Mouse (Mus musculus): ENCODE measurements around the gene Emc10.

The Emc10 gene

GRCm38 (mm10) chr7:44525126-44525832 lies 28.9 kb upstream of the Emc10 start:
- DNase-seq: peak; percentile 80 to 88

- DNase-seq: peak; percentile 31 to 56
These were observed 28.2 kb upstream of the Emc10 start, which contains the start of gene Mybpc2 for GRCm38 (mm10) chr7:44524502-44524901. TSS of gene Mybpc2 (minus strand) at chr7:44524656.

GRCm38 (mm10) chr7:44523056-44523455 lies 26.7 kb upstream of the Emc10 start:
- DNase-seq: no peak

DNA sequence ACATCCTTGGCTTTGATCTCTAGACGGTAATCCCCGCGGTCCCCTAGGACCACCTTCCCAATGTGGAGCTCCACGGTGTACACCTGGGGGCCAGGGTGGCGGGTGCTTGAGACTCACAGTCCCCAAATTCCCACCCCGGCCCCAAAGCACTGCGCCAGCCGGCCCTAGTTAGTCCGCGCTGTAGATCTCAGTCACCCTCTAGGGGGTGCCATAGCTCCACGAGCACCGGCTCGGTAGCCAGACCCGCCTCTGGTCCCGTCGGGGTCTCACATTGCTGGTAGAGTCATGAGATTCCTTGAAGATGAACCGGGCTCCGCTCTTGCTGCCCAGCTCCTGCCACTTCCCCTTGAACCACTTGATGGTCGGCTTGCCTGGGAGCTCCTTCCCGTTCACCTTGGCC lies 25.4 kb upstream of the Emc10 start:
- DNase-seq: peak; percentile 80 to 87

DNA sequence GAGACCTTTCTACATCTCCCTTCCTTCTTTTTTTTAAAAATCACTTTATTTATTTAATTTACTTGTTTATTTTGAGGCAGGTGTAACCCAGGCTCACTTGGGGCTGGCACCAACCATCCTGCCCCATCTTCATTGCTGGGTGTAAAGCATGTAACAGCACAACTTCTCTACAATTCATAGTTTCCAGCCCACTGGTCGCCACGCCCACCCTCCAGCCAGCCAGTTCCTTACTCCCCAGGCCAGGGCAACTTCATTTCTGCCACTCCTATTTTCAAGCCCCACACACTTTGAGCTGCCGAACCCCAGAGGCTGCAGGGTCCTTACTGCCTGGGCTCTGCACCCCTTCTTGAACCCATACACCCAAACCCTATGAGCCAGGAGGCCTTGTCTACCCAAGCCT lies 24.7 kb upstream of the Emc10 start:
- no peak for DNase-seq

DNA sequence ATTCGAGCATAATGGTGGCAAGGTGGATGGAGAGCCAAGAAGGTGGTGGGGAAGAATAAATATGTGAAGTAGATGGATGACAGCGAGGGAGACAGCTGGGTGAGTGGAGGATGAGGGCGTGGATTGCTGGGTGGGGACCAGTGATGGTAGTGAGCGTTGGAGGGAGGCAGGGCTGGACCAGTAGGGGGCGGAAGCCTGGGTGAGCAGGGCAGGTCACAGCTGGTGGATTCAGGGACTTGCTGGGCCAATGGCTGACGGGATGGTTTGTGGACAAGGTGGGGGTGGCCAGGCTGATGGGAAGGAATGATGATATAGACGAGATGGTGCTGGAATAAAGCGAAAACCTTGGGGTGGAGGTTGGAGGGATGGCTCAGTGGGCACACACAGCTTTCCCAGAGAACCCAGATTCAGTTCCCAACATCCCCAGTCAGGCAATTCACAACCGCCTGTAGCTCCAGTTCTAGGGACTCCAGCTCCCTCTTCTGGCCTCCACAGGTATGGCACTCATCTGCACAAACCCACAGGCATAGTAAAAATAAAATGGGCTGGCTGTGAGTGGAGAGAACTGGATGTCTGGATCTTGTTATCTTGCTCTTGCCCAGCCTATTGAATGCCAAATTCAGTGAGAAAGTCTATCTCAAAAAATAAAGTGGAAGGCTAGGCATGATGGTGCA lies 23.0 kb upstream of the Emc10 start:
- no peak for DNase-seq

DNA sequence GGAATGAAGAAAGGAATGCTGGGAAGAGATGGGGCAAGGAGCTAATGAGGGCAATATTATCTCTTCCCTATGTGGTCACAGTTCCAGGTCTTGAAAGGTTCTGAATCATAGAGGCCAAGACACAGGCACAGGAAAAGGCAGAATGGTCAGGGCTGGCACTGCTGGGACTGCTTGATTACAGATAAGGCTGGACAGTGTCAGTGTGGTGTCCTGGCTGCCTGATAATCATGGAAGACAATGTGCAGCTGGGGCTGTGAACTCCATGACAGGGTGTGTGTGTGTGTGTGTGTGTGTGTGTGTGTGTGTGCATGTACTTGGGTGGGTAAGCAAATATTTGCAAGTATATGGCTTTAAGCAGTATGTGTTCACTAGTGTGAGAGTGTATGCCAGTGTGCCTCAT lies 11.2 kb upstream of the Emc10 start:
- DNase-seq: no peak

DNA sequence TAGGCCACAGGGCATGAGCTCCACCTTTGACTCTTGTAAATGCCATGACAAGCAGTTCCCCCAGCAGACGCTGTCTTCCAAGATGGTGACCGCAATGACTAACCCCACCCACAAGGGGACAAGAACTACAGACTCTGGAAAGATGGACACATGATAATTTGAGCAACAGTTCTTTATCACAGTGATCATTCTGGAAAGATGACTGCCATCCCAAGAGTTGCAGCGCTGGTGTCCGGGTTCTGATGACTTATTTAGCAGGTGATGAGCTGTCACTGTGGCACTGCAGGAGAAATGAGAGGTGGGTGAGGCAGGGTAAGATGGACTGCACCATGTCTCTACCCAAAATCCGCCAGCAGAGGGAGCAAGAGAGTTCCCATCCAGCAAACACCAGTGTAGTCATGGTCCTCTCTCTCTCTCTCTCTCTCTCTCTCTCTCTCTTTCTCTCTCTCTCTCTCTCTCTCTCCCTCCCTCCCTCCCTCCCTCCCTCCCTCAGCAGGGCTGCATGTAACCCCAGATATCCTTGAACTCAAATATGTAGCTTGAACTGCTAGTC lies 5.3 kb upstream of the Emc10 start:
- DNase-seq: peak; percentile 83 to 86

DNA sequence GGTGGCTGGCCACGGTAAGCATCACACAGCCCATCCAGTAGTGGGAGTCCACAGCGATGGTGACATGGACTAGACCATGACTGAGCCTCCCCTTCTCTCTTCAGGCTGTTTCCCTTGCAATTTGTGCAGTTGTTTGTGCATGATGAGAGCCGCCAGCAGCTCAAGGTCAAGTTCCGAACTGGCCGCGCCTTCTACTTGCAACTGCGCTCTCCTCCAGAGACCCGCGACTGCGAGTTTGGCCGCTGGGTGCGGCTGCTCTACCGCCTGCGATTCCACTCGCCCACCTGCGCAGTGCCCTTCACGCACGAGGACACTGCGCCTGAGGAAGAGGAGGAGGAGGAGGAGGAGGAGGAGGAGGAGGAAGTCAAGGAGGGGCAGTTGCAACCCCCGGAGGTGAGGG lies 3.7 kb upstream of the Emc10 start:
- no peak for DNase-seq

GRCm38 (mm10) chr7:44498922-44499321 lies 2.6 kb upstream of the Emc10 start:
- DNase-seq: no peak

DNA sequence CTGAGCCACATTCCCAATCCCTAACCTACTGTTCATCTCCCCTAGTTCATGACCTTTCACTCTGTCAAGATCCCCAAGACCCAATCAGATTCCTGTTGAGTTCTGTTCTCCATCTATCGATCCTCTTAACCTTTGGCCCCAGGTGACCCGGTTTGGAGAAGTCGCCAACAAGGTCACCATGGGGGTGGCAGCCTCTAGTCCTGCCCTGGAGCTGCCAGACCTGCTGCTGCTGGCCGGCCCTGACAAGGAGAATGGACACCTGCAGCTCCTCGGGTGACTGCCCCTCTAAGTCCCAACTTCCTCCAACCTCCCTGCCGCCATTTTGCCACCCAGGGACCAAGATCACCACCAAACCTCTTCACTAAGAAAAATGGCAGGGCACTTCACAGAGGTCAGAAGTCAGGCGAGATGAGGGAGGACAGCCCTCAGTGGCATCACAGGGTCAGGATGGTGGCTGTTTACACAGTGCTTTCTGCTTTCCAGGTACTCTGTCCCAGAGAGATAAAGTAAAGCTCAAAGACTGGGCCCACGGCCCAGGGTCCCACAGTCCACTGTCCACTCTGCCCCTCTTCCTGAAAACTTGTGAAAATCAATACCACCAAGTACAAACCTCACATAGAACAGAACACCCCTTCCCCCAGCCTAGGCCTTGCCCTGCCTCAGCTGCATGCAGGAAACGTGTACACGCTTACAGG lies 1.2 kb upstream of the Emc10 start:
- no peak for DNase-seq

DNA sequence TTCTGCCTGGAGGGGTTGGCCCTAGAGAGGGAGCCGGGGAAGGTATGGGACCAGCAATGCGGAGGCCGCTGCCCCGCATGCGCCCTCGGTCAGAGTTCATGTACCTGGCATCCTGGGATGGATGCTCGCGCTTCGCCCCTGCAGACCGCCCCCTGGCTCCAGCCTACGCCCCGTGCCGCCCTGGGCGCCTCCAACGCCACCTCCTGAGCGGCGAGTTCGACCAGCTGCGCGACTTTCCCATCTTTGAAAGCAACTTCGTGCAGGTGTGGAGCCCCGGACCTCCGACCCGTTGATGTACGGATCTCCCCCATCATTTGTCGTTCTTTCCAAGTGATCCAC lies 411 bp upstream of the Emc10 start:
- no peak for DNase-seq

DNA sequence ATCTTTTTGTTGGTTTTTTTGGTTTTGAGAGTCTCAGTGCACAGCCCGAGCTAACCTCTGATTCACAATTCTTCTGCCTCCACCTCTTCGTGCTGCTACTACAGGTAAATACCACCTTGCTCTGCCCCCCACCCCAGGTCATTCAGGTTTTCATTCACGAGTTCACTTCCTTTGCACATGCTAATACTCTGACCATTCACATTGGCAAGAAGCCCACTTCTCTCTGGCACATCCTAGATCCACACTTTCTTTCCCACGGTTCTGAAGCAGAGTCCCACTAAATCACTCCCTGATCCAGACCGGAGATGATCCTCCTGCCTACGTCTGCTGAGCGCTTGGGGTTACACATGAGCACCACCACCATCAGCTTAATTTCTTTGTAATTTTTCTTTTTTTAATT lies 1.2 kb downstream of the Emc10 start:
- DNase-seq: no peak

- no peak for DNase-seq
These were observed 1.6 kb downstream of the Emc10 start for GRCm38 (mm10) chr7:44494681-44495080.

DNA sequence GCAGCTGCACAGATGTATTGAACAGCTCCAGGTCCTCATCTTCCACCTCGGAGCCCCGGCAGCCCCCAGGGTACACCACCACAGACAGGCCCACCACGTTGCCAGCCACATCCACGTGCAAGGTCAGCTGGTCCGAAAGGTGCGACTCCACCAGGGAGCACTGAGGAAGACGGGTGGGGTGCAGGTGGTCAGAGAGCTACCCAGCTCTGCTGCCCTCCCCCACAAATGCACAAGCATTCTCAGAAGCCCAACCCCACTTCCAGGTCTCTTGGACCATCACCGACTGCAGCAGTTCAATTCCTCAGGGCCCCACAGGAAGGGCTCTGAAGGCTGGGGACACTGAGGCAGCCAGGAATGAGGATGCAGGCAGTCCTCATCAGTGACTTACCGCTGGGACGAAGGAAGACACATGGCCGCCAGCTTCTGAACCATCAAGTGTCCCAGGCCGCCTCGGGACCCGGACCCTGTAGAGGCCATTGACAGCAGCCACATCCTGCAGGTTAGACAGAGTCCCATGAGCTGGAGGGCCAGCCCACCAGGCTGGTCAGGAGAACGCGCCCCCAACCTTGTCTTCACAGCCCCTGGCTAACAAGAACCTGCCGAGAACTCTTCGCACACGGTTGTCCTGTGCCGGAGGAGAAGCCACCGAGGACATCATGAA lies 4.0 kb downstream of the Emc10 start:
- no peak for DNase-seq

GRCm38 (mm10) chr7:44491391-44491790 lies 4.9 kb downstream of the Emc10 start:
- no peak for DNase-seq

DNA sequence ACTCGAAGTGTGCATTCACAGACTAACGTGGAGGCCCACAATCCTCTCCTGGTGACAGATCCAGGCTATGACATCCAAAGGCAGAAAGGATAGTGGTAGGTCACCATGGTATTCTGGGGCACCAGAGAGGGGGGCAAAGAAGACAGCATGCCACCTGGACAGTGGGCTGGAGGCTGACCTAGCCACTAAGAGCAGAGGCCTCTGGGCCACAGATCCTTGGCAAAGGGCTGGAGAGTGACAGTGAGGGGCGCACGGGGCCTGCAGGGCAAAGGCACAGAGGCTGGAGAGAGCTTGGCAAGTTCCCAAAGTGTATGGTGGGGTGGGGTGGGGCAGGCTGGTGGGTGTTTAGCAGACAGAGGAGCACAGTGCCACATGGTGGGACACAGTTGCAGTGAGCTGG lies 6.0 kb downstream of the Emc10 start:
- DNase-seq: no peak

DNA sequence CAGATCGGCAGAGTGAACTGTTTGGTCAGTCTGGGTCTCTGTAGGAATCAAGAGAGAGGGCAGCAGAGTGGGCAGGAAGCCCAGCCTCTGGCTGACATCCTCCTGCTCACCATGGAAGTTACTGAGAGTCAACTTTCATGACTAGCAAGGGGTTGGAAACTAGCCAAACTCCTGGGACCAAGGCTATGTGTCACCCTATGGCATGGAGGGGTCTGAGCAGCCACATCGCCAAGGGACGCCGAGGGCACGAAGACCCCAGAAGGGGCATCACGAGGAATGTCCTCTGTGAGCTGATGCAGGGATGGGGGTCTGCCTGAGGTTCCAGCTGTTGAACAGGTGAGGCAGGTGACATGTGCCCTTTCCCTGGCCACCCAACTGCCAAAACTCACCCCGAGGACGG lies 7.8 kb downstream of the Emc10 start:
- peak; percentile 1 to 2 for DNase-seq

DNA sequence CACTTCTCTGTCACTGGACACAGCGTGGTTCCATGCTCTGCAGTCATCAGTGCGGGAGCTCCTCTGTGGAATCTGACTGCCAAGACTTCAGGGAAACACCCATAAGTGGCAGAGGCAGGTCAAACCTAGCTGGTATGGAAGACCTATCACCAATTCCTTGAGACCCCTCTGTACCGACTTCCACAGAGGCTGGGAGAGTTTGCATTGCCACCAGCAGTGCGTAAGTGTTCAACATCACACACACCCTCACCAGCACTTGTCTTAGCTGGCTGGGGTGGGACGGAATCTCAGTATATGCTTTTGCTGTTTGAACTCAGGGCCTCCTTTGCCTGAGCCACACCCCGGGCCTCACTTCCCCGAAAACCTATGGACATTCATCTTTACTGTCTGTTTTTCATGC lies 8.4 kb downstream of the Emc10 start:
- peak in 1 of 2 experiments; percentile 0 for DNase-seq

- DNase-seq: peak; percentile 0 to 3
These were observed 9.3 kb downstream of the Emc10 start for GRCm38 (mm10) chr7:44486927-44487575.

- DNase-seq: peak; percentile 1
These were observed 10.6 kb downstream of the Emc10 start for GRCm38 (mm10) chr7:44485572-44486195.

All from kidney, postnatal 4 days (tissue).